ENCODE assay signal across 12 mouse cellular contexts in genomic region chr10:98806798-98807535, GRCm38 (mm10).
DNase-seq lines count a peak whose midpoint lies in the region; ATAC-seq and TF ChIP-seq lines count a peak whose summit lies in the region.
"Had no signal": no experiment of that assay in that cellular context is flagged by ENCODE, and none has a peak within 500 bp of the region (broad histone marks: within the 10 kb centered on the region; RNA-seq: fewer than 3 reads in every experiment).

No protein-coding gene starts in this region.

- H3K27ac ChIP-seq in kidney, embryonic 15.5 days = no peak overlapping the region
- H3K27ac ChIP-seq in gastrocnemius, adult 2 months = no peak overlapping the region
- H3K27ac ChIP-seq: forebrain, embryonic 10.5 days; heart, embryonic 13.5 days had no signal

- no peak overlapping the region for H3K9ac ChIP-seq in kidney, embryonic 15.5 days
- H3K9ac ChIP-seq: heart, embryonic 13.5 days had no signal

- ATAC-seq in kidney, embryonic 15.5 days (replicated peaks; ENCODE audit: low FRiP score) = peak; percentile 74; the same call in 1 of the 2 replicates
- ATAC-seq in frontal cortex, adult (ENCODE audit: low TSS enrichment) = peak; percentile 92
- no peak for ATAC-seq in activated CD4-positive, CD25-positive, alpha-beta regulatory T cell, adult 4 months

- DNase-seq in kidney, postnatal 14 days = no peak
- peak; percentile 78 to 86 for DNase-seq in left cerebral cortex, adult 18-20 months (ENCODE audit: low spot score in 2 of 2)
- peak; percentile 53 to 68 for DNase-seq in right cerebral cortex, postnatal 10 days (ENCODE audit: low spot score in 2 of 2)
- DNase-seq in cerebellum, postnatal 10 days = no peak
- no peak for DNase-seq in gastrocnemius, adult 2 months
- DNase-seq: kidney, adult 9 months; thymus, adult 2 months had no signal

- H3K9me3 ChIP-seq in kidney, embryonic 15.5 days (replicated peaks) = no peaks in the 10 kb centered on the region
- H3K9me3 ChIP-seq: forebrain, embryonic 10.5 days; heart, embryonic 13.5 days had no signal

- no peaks in the 10 kb centered on the region for H3K27me3 ChIP-seq in kidney, embryonic 15.5 days
- H3K27me3 ChIP-seq: heart, embryonic 13.5 days had no signal

- TF ChIP-seq CTCF in gastrocnemius, adult 2 months (IDR thresholded peaks at IDR 0.05) = no peak

- 61% methylated on average over 19 of the region's 19 CpGs for WGBS in kidney, embryonic 15.5 days

- peak overlapping the region; percentile 28; the same call in 1 of the 2 replicates for H3K4me2 ChIP-seq in kidney, embryonic 15.5 days
- H3K4me2 ChIP-seq: heart, embryonic 13.5 days had no signal

- H3K4me3 ChIP-seq in kidney, embryonic 15.5 days (replicated peaks) = no peak overlapping the region
- H3K4me3 ChIP-seq in gastrocnemius, adult 2 months = no peak overlapping the region
- H3K4me3 ChIP-seq: forebrain, embryonic 10.5 days; heart, embryonic 13.5 days had no signal

- H3K36me3 ChIP-seq in kidney, embryonic 15.5 days = no peaks in the 10 kb centered on the region
- H3K36me3 ChIP-seq: forebrain, embryonic 10.5 days; heart, embryonic 13.5 days had no signal

- H3K4me1 ChIP-seq in kidney, embryonic 15.5 days = peaks cover 8% of the 10 kb centered on the region; the same call in 1 of the 2 replicates
- H3K4me1 ChIP-seq: heart, embryonic 13.5 days had no signal

- intact Hi-C loops in gastrocnemius, adult 2 months (cut with DNase I) = no loop called here

Comparison
In these comparisons a context has a peak if more than half of its experiments do, and no peak if none do; other contexts are left out.
1. DNase-seq: peak in left cerebral cortex, adult 18-20 months (2 of 2) and right cerebral cortex, postnatal 10 days (2 of 2); none in kidney, postnatal 14 days (single experiment), cerebellum, postnatal 10 days (0 of 2) and gastrocnemius, adult 2 months (single experiment).